Mouse (Mus musculus): ENCODE data around the gene Srsf3.
"Not testable (repeated sequence)": the region's sequence is repeated elsewhere in the genome, so short reads cannot be mapped to it uniquely, and the experiment has no call there.

Srsf3 gene

DNA sequence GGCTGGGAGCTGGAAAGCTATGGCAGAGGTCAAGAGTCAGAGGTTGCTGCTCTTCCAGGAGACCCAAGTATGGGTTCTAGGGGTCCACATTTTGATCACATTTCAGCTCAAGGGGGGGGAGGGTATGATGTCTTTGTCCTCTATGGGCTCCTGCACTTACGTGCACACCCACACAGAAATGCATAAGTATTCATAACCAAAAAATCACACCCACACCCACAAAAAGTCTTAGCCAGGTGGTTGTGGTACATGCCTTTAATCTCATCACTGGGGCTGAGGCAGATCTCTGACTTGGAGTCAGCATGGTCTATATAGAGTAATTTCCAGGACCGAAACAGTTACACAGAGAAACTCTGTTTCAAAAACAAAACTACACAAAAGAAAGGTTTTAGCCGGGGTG, 33.5 kb downstream of the Srsf3 start:
- no peak for DNase-seq

DNA sequence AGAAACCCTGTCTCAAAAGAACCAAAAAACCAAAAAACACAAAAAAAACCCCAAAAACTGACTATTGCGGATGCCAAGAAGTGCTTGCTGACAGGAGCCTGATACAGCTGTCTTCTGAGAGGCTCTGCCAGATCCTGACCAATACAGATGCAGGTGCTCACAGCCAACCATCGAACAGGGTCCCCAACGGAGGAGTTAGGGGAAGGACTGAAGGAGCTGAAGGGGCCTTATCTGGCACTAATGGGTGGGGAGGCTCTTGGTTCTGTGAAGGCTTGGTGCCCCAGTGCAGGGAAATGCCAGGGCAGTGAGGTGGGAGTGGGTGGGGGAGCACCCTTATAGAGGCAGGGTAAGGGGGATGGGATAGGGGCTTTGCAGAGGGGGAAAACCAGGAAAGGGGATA, 35.0 kb downstream of the Srsf3 start:
- DNase-seq = not testable (repeated sequence)

DNA sequence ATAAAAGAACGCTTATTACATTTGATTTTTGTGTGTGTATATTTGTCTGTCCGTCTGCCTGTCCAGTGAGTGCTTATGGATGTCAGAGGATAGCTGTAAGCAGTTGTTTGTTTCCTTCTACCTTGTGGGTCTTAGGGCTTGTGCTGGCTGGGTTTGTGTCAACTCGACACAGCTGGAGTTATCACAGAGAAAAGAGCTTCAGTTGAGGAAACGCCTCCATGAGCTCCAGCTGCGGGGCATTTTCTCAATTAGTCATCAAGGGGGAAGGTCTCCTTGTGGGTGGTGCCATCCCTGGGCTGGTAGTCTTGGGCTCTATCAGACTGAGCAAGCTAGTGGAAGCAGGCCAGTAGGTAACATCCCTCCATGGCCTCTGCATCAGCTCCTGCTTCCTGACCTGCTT, 35.4 kb downstream of the Srsf3 start:
- DNase-seq = no peak

DNA sequence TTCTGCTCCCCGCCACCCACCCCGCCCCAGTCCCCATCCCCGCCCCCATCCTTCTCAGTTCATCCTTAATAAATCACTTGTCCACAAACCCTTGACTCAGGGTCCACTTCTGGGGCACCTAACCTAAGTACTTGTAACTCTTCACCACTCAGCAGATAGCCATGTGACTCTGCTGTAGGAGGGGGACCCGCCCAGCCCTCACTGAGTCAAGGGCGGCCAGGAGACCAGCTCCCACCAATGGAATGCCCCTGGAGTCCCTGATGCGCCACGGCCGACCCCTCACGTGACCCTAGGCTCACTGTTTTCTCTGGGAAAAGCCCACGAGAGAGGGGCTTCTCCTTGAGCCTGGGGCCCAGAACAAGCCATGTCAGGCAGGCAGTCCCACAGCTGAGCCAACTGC, 36.6 kb downstream of the Srsf3 start:
- no peak for DNase-seq

DNA sequence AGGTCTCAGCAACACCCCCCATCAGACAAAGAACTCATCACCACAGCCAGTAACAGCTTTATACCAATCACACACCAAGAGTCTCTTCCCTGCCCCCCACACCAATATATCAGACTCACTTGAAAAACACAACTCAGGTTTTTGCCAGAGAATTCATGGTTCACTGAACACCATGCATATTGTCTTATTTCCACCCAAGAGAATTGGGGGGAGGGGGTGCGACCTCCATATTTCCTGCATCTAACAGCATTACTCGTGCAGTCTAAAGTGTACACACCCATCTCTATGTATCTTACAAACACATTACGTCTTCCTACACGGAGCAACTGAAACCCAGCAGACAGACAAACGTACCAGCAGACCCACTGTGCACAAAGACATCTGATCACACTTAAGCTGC, 39.4 kb downstream of the Srsf3 start:
- no peak for DNase-seq

DNA sequence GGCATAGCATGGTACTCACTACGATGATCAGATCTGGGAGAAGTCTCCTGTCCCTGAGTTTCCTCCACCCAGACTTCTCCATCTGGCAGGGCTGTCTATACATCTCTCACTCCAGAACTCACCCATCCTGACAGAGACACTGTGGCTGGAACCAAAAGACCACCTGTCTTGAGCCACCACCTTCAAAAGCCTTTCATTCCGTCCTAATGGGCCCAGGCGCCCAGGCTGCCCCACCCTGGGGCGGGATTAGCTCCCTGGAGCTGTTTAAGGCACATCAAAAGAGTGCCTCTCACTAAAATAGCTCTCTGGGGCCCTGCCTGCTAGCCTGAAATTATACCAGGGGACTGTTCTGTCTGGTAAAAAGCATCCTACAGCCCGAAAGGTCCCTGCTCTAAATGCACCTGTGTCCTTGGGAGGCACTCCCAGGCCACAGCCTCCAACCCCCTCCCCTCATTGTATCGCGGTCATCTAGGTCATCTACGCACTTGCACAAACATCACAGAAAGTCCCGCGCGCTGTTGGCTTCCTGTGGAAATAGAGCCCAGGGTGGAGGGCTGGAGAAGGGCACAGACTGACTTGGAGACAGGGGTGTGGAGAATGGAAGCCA, 40.4 kb downstream of the Srsf3 start:
- DNase-seq = no peak

DNA sequence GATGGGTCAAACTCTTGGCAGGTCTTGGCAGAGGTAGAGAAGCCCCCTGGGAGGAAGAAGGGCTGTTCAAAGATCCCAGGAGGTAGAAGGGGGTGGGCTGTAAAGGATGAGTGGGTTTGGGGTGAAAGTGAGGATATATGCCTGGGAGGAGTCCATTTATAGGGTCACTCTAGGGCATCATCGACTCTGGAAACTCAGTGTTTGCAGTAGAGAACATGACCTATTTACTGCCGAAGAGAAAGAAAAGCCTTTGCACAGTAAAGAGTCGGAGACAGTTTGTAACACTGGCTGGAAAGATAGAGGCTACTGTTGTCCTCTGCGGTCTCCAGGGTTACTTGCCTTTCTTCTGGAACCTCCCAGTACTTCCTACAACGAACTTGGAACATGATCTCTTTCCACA, 40.9 kb downstream of the Srsf3 start:
- no peak for DNase-seq

DNA sequence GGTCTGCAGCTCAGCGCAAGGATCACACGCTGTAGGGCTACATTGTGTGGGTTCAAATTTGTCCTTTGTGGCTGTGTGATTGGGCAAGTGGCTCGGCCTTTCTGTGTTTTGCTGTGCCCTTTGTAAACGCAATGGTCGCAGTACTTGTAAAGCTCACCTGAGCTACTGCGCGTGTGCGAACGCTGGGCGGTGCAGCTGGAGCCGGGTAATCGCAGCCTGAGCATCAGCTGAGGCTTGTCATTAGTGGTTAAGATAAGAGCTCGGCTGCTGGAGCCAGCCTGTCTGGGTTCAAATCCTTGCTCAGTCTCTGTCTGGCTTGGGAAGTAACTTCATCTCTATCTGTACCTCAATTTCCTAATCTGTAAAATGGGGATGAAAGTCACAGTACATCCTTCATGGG, 41.7 kb downstream of the Srsf3 start:
- DNase-seq = no peak

DNA sequence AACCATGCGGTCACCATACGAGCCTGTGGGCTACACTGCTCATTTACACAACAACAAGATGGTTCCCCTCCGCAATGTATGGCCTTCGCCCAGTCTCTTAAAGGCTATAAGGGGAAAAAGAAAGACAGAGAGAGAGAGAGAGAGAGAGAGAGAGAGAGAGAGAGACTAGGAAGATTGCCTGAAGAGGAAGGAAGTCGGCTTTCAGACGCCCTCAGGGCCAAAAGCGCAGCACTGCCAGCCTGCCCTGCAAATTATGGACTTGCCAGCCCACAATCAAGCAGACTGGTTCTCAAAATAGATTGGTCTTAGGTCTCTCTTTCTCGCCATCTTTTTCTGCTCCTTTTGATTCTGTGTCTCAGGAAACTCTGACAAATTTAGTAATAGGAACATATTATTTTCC, 43.8 kb downstream of the Srsf3 start:
- no peak for DNase-seq

DNA sequence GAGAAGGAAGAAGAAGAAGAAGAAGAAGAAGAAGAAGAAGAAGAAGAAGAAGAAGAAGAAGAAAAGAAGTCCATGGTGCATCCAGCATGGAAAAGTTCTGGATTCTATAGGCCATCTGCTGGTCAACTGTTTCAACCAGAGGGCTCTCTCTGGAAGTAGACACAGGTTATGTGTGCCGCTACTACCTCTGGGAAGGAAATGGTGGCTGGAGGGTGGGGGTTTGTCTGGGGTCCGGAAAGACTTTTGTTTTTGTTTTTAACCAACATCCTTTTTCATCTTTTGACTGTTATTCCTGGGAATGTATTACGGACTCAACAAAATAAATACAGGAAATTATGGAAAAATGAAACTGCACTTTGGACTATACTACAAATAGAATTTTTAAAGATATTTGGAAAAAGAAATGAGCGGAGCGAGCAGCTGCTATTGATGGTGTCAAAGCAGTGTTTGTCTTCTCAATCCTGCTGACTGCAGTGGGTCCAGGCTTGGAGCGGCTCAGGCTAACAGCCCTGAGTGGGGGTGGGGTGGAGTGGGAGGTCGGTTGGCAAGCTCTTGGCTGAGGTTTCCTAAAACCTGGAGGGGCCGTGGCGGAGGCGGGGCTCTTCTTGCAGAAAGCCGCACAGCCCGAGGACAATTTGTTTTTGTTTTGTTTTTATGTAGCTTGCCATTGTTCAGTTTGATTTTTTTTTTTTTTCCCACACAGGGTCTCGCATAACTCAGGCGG, 45.5 kb downstream of the Srsf3 start:
- DNase-seq = peak; percentile 82 to 89

DNA sequence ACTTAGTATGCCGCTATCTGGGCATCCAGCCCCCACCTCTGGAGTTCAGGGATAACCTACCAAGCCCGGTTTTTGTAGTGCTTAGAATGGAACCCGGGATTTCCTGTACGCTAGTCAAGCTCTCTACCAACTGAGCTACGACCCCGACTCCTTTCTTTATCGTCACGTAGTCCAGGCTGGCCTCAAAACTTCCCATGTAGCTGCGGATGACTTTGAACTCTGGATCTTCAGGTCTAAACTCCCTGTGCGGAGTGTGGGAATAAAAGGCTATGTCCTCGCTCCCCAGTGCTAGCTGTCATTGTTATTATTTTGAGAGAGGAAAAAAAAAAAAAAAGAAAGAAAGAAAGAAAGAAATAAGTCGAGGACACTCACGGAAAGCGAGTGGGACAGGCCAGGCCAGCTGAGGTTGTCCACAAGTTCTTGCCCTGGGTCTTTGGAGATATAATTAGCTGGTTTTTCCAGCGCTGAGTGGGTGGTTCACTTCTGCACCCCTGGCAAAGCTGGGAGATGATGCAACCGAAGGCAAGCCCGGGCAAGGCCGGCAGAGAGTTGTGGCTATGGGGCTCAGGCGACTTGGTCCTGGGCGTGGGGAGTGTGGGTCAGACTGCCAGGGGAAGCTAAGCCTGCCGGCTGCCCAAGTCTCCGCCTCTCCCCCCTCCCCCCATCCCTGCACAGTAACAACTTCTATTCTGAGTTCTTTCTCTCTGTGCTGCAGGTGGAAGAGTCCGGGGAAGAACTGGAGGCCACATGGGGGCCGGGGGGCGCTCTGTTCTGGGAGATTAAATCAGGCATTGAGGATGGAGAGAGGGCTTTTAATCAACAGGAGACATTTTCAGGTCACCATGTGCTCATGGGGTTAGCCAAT, 46.3 kb downstream of the Srsf3 start:
- peak; percentile 31 to 51 for DNase-seq

DNA sequence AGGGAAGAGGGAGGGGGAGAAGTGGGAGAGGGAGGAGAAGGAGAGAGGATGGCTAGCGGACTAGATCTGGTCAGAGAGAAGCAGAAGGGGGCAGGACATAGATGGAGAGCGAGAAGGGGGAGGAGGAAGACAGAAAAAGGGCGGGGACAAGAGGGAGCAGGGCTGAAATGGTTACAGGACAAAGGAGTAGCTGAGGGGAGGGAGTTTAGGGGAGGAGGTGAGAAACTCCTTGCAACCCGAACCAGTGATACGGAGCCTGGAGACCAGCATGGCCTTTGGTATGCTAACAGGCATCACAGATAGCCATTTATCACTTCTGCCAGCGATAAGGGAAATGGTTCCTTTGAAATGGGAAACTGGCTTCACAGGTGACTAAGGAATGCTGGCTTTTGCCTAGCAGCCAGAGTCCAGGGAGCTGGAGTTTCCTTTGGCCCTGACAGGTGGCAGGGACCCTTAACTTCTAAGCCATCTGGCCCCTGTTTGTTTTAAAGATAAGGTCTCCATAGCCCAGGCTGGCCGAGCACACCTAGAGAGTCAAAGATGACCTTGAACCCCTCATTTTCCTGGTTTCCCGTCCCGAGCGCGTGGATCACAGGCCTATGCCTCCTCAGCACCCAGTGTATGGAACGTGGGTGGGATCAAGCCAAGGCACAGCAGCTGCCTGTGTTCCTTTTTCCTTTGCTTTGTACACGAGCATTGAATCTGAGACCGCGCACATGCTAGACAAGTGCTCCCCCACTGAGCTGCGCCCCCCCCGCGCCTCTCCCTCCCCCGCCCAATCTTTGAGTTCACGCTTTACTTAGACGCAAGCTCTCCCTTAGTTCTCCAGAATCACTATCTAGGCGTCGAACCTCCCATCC, 48.6 kb downstream of the Srsf3 start:
- no peak for DNase-seq

DNA sequence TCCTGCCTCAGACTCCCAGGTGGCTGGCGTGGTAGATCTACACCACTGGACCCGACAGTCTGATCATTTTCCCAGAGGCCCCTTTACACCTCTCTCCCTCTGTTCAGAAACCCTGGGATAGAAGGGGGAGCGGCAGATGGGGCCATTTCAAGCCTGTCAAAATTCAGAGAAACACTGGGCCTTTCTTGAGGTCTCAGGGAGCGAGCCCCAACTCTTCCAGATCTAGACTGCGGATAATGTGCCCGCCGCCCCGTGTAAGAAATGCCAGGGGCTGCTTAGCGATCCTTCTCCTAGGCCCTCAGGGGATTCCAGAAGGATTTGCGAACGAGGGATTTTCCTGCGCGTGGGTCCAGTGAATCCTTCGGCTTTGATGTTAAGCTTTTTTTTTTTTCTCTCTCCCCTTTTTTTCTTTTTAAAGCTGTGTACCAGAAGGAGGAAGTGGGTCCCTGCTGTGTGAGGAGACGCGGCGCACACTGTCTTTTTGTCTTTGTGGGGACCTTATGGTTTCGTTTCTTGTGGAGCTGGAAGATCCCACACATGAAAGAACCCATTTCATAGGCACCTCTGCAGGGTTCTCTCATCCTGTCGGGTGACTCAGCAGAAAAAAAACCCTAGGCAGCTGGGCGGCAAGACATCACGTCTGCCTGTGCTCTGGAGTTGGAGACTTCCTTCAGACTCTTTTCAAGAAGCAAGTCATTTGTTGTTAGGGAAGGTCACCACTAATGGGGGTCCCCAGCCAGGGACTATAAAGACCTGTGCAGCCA, 49.4 kb downstream of the Srsf3 start:
- DNase-seq = no peak

DNA sequence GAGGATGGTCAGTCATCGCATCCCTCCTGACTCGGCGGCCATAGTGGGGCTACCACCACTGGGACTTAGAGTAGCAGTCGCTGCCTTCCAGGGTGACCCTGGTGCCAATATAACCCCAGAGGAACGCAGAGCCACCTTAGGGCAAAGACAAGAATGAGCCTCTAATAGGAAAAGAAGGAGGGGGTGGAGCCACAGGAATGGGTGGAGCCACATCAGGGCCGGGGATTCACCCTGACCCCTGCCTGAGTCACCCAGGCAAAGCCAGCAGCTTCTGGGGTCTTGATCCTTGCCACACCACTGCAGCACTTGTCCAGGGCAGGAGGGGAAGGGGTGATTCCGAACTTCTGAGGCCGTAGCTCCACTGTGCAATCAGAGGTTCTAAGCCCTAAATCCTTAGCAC, 51.2 kb downstream of the Srsf3 start:
- DNase-seq = no peak

DNA sequence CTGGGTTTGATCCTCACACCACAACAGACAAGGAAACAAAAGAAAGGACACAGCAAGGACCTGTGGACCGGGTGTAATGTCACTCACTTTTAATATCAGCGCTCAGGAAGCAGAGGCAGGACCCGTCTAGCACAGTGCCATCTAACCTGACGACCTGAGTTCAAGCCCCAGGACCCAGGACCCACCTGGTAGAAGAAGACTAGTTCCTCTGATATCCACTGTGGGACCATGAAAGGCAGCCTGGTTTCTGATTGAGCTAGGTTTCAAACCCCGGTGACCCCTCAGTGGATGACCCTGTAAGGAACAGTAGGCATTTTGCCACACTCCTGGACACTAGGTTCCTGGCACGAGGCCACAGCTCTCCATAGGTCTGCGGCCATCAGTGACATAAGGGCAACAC, 52.2 kb downstream of the Srsf3 start:
- DNase-seq = peak in 1 of 2 experiments; percentile 5

DNA sequence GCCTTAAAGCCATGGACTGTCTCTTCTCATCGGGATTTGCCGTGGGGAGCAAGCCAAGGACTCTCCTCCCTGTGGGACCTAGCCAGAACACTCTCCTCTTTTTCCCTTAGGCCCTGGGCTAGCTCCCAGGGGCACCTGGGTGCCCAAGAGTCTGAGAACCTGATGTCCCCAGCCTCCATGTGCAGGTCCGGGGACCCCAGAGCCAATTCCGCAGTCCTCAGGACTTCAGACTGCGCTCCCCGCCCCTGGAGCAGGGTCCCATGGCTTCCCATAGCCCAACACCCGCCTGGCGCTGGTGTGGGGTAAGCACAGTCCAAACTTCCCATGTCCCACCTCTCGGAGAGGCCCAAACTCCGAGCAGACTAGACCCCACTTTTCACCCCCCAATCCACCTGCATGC, 52.8 kb downstream of the Srsf3 start:
- DNase-seq = peak in 1 of 2 experiments; percentile 2

DNA sequence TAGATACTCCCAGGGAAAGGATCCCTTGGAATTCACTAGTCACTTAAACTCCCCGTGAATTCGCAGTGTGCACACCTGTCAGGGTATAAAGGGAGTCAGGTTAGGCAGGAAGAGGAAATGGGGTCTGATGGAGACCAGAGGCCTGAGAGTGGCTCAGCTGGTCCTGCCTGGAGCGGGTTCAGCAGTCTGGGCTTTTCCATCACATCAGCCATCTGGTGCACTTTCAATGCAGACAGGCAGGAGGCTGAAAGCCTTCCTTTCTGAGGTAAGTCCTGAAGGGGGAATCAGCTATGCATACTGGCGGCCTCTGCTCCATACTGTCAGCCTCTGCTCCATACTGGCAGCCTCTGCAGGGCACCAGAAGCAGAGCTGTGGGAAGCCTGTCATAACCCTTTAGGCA, 54.5 kb downstream of the Srsf3 start:
- DNase-seq = peak; percentile 58 to 63

DNA sequence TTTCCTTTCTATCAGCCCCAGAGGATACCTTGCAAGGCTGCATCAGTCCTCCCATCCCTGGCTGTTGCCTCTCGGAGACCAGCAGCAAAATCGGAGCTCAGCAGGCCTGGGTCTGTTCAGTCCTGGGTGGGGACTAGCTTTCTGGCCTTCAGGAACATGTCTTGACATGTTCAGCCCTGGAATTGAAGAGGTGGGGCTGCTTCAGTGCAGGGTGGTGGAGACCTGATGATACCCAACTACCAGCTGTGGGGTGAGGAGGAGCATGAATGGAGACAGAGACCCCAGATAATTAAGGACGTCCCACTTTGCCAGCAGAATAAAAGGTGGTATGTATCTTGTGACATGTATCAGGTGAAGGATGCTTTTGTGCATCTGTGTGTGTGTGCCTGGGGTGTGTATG, 58.3 kb downstream of the Srsf3 start, which contains the start of gene Cdkn1a:
Cdkn1a (plus strand) TSS at position 201 of the 400 bp plus-strand sequence.
- peak in 1 of 2 experiments; percentile 1 for DNase-seq

DNA sequence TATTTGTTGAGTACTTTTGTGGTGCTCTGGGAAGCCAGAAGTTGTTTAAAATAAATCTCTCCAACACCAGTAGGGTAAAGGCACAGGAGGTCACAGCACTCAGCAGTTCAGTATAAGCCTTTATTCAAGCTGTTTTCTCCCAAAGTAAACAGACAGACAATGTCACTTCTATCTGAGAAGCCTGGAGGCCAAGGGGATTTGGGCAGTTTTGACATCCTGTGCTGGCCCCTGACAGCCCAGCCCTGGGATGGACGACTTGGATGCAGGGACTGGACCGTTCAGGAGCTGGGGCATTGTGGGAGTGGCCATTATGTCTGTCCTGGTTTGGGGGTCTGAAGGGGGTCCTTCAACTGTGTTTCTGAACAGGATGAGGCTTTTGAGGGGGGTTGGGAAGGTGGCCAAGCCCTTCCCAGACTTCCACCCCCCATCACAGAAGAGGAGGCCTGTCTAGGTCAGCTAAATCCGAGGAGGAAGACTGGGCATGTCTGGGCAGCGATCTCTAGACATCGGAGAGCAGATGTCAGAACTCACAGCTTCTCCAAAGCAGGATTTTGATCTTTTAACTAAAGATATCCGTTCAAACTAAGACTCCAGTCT, 59.0 kb downstream of the Srsf3 start:
- peak in 1 of 2 experiments; percentile 10 for DNase-seq

DNA sequence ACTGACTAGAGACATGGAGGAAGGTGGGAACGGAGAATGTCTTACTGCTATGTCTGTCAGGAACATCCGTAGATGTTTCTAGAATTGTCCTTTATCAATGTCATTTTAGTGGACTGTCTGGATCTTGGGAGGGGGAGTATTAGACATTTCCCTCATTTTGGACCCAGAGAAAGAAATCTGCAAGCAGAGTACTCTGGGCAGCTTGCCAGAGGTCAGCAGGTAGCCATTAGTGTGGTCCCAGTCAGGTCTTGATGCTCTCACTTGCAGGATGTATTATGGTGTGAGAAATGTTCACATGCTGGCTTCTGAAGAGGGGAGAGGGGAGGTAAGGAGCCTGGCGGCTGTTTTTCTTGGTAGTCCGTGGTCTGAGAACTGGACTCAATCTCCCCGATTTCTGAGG, 60.1 kb downstream of the Srsf3 start:
- peak; percentile 48 to 51 for DNase-seq

Measured in cerebellum, postnatal 10 days (tissue).